Mouse (Mus musculus): ENCODE measurements around the gene Chrdl2. TPM values are rescaled to one million over a fixed set of nuclear protein-coding genes. Genes with fewer than 3 reads are reported as not detected.

Gene Chrdl2
- total RNA-seq, 2 experiments from 2014 or later = 0.37 TPM; not detected in 1

- peak; percentile 36 to 62 for DNase-seq (ENCODE audit: low spot score in 2 of 2)
These were observed 23.4 kb upstream of the Chrdl2 start for GRCm38 (mm10) chr7:99982256-99983242.

DNA sequence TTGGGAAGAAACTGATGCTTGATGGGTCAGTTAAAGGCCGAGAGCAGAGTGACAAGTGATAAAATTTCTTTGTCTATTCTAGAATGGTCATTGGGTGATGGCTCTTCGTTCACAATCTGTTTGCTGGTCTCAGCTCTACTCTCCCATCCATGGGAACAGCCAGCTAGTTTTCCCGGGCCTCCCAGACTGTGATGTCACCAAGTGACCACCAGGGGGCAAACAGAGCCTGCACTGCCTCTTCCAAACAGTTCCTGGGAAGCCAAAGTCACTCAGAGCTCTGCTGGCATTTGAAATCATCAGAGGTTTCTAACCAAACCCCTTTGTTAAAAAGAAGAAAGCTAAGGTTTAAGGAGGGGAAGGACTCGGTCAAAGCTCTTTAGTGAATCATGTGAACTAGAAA, 17.2 kb upstream of the Chrdl2 start:
- DNase-seq (ENCODE audit: low spot score in 2 of 2) = peak; percentile 79 to 80

DNA sequence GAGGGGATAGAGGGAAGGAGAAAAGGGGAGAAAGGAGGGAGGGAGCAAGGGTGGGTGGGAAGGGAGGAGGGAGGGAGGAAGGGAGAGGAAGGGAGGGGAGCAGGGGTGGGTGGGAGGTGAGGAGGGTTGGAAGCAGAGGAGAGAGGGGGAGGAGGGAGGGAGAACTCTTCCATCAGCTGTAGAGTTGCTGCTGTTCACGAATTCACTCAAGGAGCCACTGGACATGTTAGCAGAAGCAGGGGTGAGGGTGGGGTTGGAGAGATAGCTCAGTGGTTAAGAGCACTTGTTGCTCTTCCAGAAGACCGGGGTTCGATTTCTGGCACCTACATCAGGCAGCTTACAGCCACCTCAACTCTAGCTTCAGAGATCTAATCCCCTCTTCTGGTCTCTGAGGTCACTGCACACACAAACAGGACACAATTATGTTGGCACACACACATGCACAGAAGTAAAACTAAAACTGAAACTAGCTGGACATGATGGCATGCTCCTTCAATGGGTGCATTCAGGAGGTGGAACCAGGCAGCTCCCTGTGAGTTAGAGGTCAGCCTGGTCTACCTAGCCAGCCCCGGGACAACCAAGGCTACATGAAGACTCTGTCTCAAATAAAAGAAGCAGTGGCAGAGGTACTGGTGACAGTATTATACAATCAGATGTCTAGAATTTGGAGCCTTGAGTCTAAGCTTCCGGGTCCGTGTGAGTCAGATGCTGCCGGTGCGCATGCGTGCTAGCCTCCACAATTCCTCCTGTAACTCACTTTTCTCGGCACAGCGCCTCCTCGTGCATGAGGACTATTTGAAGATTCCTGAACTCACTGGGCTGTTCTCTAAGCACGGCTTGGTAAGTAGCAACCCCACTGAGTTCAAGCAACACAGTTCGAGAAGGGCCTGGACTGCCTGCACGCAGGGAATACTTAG, 15.9 kb upstream of the Chrdl2 start:
- peak; percentile 61 to 62 for DNase-seq (ENCODE audit: low spot score in 2 of 2)

GRCm38 (mm10) chr7:99990990-99991707, 14.8 kb upstream of the Chrdl2 start:
- DNase-seq (ENCODE audit: low spot score in 2 of 2) = no peak

DNA sequence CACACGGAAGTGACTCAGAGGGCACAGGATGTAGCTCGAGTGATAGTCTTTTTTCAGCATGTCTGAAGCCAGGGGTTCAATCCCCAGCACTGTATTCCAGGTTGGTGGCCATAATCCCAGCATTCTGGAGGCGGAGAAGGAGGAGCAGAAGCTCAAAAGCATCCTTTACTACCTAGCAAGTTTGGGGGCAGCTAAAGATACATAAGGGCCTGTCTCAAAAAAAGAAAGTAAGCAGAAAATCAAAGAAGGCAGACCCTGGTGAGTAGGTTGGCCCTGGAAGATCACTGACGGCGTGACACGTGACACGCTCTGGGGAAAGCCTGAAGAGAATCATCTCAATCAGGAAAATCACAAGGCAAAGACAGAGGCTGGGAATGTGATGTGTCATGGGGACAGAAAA, 12.8 kb upstream of the Chrdl2 start:
- no peak for DNase-seq (ENCODE audit: low spot score in 2 of 2)

- DNase-seq (ENCODE audit: low spot score in 2 of 2) = no peak
These were observed 10.8 kb upstream of the Chrdl2 start for GRCm38 (mm10) chr7:99995186-99995585.

DNA sequence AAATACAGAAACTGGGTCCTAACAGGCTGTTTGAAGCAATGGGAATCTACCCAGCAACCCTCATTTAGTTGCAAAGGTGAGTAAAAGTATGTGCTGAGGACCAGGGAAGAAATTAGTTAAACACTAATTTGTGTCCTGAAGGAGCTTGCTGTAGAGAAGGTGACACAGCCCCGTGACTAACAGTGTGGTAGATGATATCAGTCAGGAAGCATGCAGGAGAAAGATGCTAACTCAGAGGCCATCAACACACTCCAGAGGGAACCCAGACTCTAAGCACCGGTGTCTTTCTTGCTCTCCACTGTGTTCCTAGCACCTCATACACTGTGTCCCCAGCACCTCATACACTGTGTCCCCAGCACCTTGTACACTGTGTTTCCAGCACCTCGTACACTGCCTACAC, 7.3 kb upstream of the Chrdl2 start:
- DNase-seq (ENCODE audit: low spot score in 2 of 2) = no peak

- DNase-seq (ENCODE audit: low spot score in 2 of 2) = peak; percentile 15 to 26
These were observed 2.2 kb upstream of the Chrdl2 start for GRCm38 (mm10) chr7:100003781-100004180.

- DNase-seq (ENCODE audit: low spot score in 2 of 2) = no peak
These were observed 439 bp downstream of the Chrdl2 start for GRCm38 (mm10) chr7:100006411-100006810.

- no peak for DNase-seq (ENCODE audit: low spot score in 2 of 2)
These were observed 2.8 kb downstream of the Chrdl2 start for GRCm38 (mm10) chr7:100008765-100009164.

GRCm38 (mm10) chr7:100009640-100010039, 3.7 kb downstream of the Chrdl2 start:
- peak; percentile 56 to 61 for DNase-seq (ENCODE audit: low spot score in 2 of 2)

DNA sequence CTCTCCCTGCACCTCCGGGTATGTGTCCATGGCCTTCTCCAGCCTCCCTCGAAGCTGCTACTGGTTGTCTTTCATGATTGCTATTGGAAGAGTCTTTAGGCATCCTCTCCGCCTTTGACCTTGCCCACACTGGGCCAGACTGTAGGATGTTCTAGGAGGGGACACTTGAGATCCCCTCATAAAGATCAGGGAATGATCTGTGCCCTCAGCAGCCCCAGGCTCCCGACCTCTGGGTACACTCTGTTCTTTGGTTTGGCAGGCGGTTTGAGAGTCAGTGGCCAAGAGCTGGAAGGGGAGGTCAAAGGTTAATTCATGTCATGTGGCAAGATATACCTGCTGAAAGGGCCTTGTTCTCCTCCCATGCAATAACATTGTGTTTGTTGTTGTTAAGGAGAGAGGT, 4.7 kb downstream of the Chrdl2 start:
- no peak for DNase-seq (ENCODE audit: low spot score in 2 of 2)

- DNase-seq (ENCODE audit: low spot score in 2 of 2) = no peak
These were observed 6.1 kb downstream of the Chrdl2 start for GRCm38 (mm10) chr7:100012085-100012484.

- no peak for DNase-seq (ENCODE audit: low spot score in 2 of 2)
These were observed 6.5 kb downstream of the Chrdl2 start for GRCm38 (mm10) chr7:100012515-100012914.

GRCm38 (mm10) chr7:100014123-100014600, 8.2 kb downstream of the Chrdl2 start:
- DNase-seq (ENCODE audit: low spot score in 2 of 2) = no peak

DNA sequence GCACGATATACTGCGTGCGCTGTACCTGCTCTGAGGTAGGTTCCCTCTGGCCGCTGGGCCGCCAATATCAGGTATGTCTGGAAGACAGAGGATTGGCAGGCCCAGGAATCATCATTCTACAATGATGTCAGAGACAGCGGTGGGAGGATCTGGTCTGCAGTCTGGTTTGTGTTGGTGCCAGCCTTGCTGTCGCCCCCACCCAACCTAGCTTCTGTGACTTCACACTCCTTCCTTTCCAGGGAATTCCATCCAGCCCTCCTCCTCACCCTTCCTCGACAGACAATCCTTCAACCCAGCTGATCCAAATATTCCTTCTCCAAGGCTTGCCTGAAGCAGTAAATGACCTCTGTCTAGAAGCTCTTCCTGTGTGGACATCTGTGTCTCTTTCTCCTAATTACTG, 11.1 kb downstream of the Chrdl2 start:
- DNase-seq (ENCODE audit: low spot score in 2 of 2) = peak; percentile 4 to 21

DNA sequence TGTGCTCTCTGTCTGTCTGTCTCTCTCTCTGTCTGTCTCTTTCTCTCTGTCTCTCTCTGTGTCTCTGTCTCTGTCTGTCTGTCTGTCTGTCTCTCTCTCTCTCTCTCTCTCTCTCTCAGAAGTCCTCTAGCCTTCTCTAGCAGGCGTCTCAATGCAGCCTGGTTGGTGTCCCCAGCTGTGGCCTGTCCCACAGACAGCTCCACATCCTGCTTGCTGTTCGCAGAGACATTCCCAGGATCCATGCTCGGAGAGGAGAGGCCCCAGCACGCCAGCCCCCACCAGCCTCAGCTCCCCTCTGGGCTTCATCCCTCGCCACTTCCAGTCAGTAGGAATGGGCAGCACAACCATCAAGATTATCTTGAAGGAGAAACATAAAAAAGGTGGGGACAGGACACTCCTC, 21.4 kb downstream of the Chrdl2 start:
- DNase-seq (ENCODE audit: low spot score in 2 of 2) = no peak

DNA sequence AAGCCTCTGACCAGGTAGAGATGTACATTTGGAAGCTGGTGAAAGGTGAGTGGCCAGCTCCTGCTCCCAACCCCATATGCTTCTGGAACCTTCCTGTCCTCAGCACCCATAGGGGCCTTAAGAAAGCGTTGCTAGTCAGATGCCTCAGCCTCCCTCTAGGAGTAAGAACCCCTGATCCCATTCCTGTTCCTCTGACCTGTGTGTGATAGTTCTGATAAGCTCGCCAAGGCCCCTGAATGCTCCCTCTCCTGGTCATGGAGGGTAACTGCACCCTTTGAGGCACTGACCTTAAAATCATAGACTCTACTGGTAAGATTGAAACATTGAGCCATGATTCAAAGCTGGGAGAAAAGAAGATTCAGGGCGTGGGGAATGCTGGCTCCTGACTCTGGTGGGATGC, 23.3 kb downstream of the Chrdl2 start:
- DNase-seq (ENCODE audit: low spot score in 2 of 2) = no peak

- DNase-seq (ENCODE audit: low spot score in 2 of 2) = no peak
These were observed 25.2 kb downstream of the Chrdl2 start for GRCm38 (mm10) chr7:100030996-100031749.

DNA sequence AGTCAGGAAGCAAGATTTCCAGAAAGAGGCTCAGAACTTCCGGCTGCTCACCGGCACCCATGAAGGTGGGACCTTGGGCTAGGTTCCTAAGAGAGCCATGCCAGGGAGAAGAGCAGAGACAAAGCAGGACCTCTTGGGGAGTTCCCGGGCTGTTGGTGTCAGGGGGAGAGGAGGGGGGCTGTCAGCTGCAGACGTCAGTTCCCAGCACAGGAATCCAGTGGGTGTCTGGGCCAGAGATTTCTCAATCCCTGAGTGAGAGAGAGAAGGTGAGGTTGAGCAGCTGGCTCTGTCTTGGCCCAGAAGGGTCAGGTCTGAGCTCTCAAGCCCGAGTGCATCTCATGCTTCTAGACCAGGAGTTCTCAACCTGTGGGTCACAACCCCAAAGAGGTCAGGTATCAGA, 27.7 kb downstream of the Chrdl2 start:
- no peak for DNase-seq (ENCODE audit: low spot score in 2 of 2)
